26 mouse cellular contexts compared by ENCODE assay signal in genomic region chr4:134817706-134818105, GRCm38 (mm10). TPM values are rescaled to one million over a fixed set of nuclear protein-coding genes. Genes with fewer than 3 reads are reported as not detected.
A peak's percentile ranks its signal among the peaks of the same experiment; 100 is the strongest.
DNase-seq lines count a peak whose midpoint lies in the region; ATAC-seq and TF ChIP-seq lines count a peak whose summit lies in the region.
"Had no signal": no experiment of that assay in that cellular context is flagged by ENCODE, and none has a peak within 500 bp of the region (broad histone marks: within the 10 kb centered on the region; RNA-seq: fewer than 3 reads in every experiment).

No protein-coding gene starts in this region.

- H3K4me1 ChIP-seq in heart, embryonic 12.5 days (replicated peaks), result peaks cover 17% of the 10 kb centered on the region
- H3K4me1 ChIP-seq in lung, embryonic 15.5 days, result peaks cover 33% of the 10 kb centered on the region
- peaks cover 18% of the 10 kb centered on the region for H3K4me1 ChIP-seq in bone marrow macrophage, adult 2 months (ENCODE audit: control insufficient read depth, insufficient read depth, low read length)
- H3K4me1 ChIP-seq: embryonic facial prominence, embryonic 12.5 days; forebrain, embryonic 10.5 days; forebrain, embryonic 12.5 days had no signal

- no peak for TF ChIP-seq POLR2A in bone marrow macrophage, adult 2 months (IDR thresholded peaks at IDR 0.05; ENCODE audit: borderline replicate concordance, low read depth, low read length)

- no peak for TF ChIP-seq CTCF in bone marrow macrophage, adult 2 months (IDR thresholded peaks at IDR 0.05; ENCODE audit: low read depth, low read length)

- H3K27me3 ChIP-seq in heart, embryonic 12.5 days (replicated peaks), result no peaks in the 10 kb centered on the region
- H3K27me3 ChIP-seq in lung, embryonic 15.5 days, result no peaks in the 10 kb centered on the region
- H3K27me3 ChIP-seq: CH12.LX; embryonic facial prominence, embryonic 12.5 days; forebrain, embryonic 12.5 days had no signal

- DNase-seq in heart, adult 11 months, result peak; percentile 79
- no peak for DNase-seq in lung, postnatal 4 days
- DNase-seq in ES-CJ7 (ENCODE audit: low read depth, low spot score), result peak; percentile 31
- DNase-seq in cerebellum, adult 9-10 months, result no peak
- DNase-seq: adrenal gland, adult 8-10 months; adrenal gland, postnatal 14 days; adrenal gland, postnatal 36 days; B cell, adult 2 months; cerebellum, adult 11 months; cerebellum, adult 18-20 months; cerebellum, adult 8-10 months; cerebellum, postnatal 10 days; cerebellum, postnatal 25 days had no signal

- H3K27ac ChIP-seq in heart, embryonic 12.5 days (ENCODE audit: poor library complexity, severe bottlenecking), result no peak overlapping the region
- peak overlapping the region; percentile 47 for H3K27ac ChIP-seq in lung, embryonic 15.5 days
- peak overlapping the region; percentile 1; the same call in 1 of the 2 replicates for H3K27ac ChIP-seq in bone marrow macrophage, adult 2 months (ENCODE audit: insufficient read depth, low read depth, low read length)
- H3K27ac ChIP-seq: embryonic facial prominence, embryonic 10.5 days; embryonic facial prominence, embryonic 12.5 days; forebrain, embryonic 10.5 days; forebrain, embryonic 12.5 days had no signal

- no peaks in the 10 kb centered on the region for H3K9me3 ChIP-seq in heart, embryonic 12.5 days (replicated peaks)
- no peaks in the 10 kb centered on the region for H3K9me3 ChIP-seq in lung, embryonic 15.5 days
- H3K9me3 ChIP-seq: embryonic facial prominence, embryonic 10.5 days; embryonic facial prominence, embryonic 12.5 days; forebrain, embryonic 10.5 days; forebrain, embryonic 12.5 days had no signal

- peaks cover 14% of the 10 kb centered on the region for H3K36me3 ChIP-seq in heart, embryonic 12.5 days
- H3K36me3 ChIP-seq in lung, embryonic 15.5 days, result peaks cover 2% of the 10 kb centered on the region; the same call in 1 of the 2 replicates

- no peak for ATAC-seq in heart, embryonic 12.5 days (ENCODE audit: insufficient number of reproducible peaks, low FRiP score)
- ATAC-seq in lung, embryonic 15.5 days (ENCODE audit: borderline replicate concordance, extremely low read depth, low FRiP score, low TSS enrichment), result no peak
- no peak for ATAC-seq in megakaryocyte progenitor cell, adult 5-6 weeks (replicated peaks; ENCODE audit: poor library complexity)
- ATAC-seq: activated CD4-positive, CD25-positive, alpha-beta regulatory T cell, adult 4 months; CD4-positive, CD25-positive, alpha-beta regulatory T cell, adult 4 months; forebrain, embryonic 14.5 days; forebrain, embryonic 16.5 days had no signal

- H3K9ac ChIP-seq in heart, embryonic 12.5 days, result no peak overlapping the region
- no peak overlapping the region for H3K9ac ChIP-seq in lung, embryonic 15.5 days
- H3K9ac ChIP-seq: embryonic facial prominence, embryonic 12.5 days; forebrain, embryonic 12.5 days had no signal

- no peak overlapping the region for H3K4me2 ChIP-seq in heart, embryonic 12.5 days
- H3K4me2 ChIP-seq in lung, embryonic 15.5 days, result no peak overlapping the region
- H3K4me2 ChIP-seq: embryonic facial prominence, embryonic 12.5 days; forebrain, embryonic 12.5 days had no signal

- whole genome bisulfite sequencing in heart, embryonic 12.5 days, result 78% methylated on average over 4 of the region's 4 CpGs
- 55% methylated on average over 4 of the region's 4 CpGs for WGBS in lung, embryonic 15.5 days

- H3K4me3 ChIP-seq in heart, embryonic 12.5 days, result no peak overlapping the region
- no peak overlapping the region for H3K4me3 ChIP-seq in lung, embryonic 15.5 days
- H3K4me3 ChIP-seq in bone marrow macrophage, adult 2 months (ENCODE audit: insufficient read depth, low read length), result no peak overlapping the region
- H3K4me3 ChIP-seq: embryonic facial prominence, embryonic 10.5 days; embryonic facial prominence, embryonic 12.5 days; forebrain, embryonic 10.5 days; forebrain, embryonic 12.5 days had no signal

RNA-seq across cellular contexts. Expression of gene Maco1, which starts 35.4 kb away (rescaled TPM):
- 30.6 and 31.4 TPM in 2 replicates for polyA plus RNA-seq in heart, embryonic 12.5 days (2016; fragmentation: Nextera tagmentation; extraction: Ambion mirVana)
- polyA plus RNA-seq in lung, embryonic 15.5 days (2015; fragmentation: Nextera tagmentation; extraction: Ambion mirVana), result 36.1 and 39.9 TPM in 2 replicates
- 26.7 and 30.8 TPM in 2 replicates for polyA plus RNA-seq in bone marrow macrophage, adult 2 months (2012; ENCODE audit: insufficient read depth, insufficient read length, missing spikeins)
- total RNA-seq in megakaryocyte progenitor cell, adult 5-6 weeks (2015), result 31.4 and 33.0 TPM in 2 replicates
- 34.2 and 38.5 TPM in 2 replicates for total RNA-seq in megakaryocyte progenitor cell, adult 5-6 weeks (2017)

RNA-seq across cellular contexts. Expression of gene Rhd, which starts 46.6 kb away (rescaled TPM):
- 23.6 and 28.1 TPM in 2 replicates for polyA plus RNA-seq in heart, embryonic 12.5 days (2016; fragmentation: Nextera tagmentation; extraction: Ambion mirVana)
- polyA plus RNA-seq in lung, embryonic 15.5 days (2015; fragmentation: Nextera tagmentation; extraction: Ambion mirVana), result 2.3 and 5.4 TPM in 2 replicates
- polyA plus RNA-seq in bone marrow macrophage, adult 2 months (2012; ENCODE audit: insufficient read depth, insufficient read length, missing spikeins), result not detected in 2 replicates
- 8.0 and 15.9 TPM in 2 replicates for total RNA-seq in megakaryocyte progenitor cell, adult 5-6 weeks (2015)
- total RNA-seq in megakaryocyte progenitor cell, adult 5-6 weeks (2017), result 15.3 and 29.2 TPM in 2 replicates

RNA-seq across cellular contexts. Expression of gene Ldlrap1, which starts 49.9 kb away (rescaled TPM):
- polyA plus RNA-seq in heart, embryonic 12.5 days (2016; fragmentation: Nextera tagmentation; extraction: Ambion mirVana), result 16.5 and 17.8 TPM in 2 replicates
- 21.8 and 24.9 TPM in 2 replicates for polyA plus RNA-seq in lung, embryonic 15.5 days (2015; fragmentation: Nextera tagmentation; extraction: Ambion mirVana)
- polyA plus RNA-seq in bone marrow macrophage, adult 2 months (2012; ENCODE audit: insufficient read depth, insufficient read length, missing spikeins), result 34.0 and 36.2 TPM in 2 replicates
- total RNA-seq in megakaryocyte progenitor cell, adult 5-6 weeks (2015), result 13.7 and 26.0 TPM in 2 replicates
- 13.3 and 14.7 TPM in 2 replicates for total RNA-seq in megakaryocyte progenitor cell, adult 5-6 weeks (2017)

Comparison
In these comparisons a context has a peak if more than half of its experiments do, and no peak if none do; other contexts are left out.
1. DNase-seq: peak in heart, adult 11 months (single experiment) and ES-CJ7 (single experiment); none in lung, postnatal 4 days (0 of 2) and cerebellum, adult 9-10 months (single experiment).